Mouse (Mus musculus) myocyte (in vitro differentiated cells): ENCODE results near the gene Gm11992. TPM values are rescaled to one million over a fixed set of nuclear protein-coding genes. Genes with fewer than 3 reads are reported as not detected.

Experiments
- H3K27me3 ChIP-seq: one replicate; pipeline ENCODE4 v1.6.1; 2011; ENCODE audit not compliant: control insufficient read depth, insufficient read depth, insufficient read length
- H3K36me3 ChIP-seq: one replicate; pipeline ENCODE4 v1.6.1; 2011; ENCODE audit not compliant: control insufficient read depth, insufficient read depth
- H3K4me2 ChIP-seq: one replicate; pipeline ENCODE4 v1.6.1; 2011; ENCODE audit warnings: low read depth, control low read depth
- H3K4me3 ChIP-seq: one replicate; pipeline ENCODE4 v1.5.1; 2011; ENCODE audit warnings: mild to moderate bottlenecking, control low read depth, moderate library complexity
- H3K79me2 ChIP-seq: one replicate; pipeline ENCODE4 v1.6.1; 2011; ENCODE audit not compliant: control insufficient read depth, insufficient read depth
- H3ac ChIP-seq: one replicate; pipeline ENCODE4 v1.6.1; 2011; ENCODE audit not compliant: control insufficient read depth, insufficient read length
- CEBPB ChIP-seq: IDR thresholded peaks from 2 replicates; pipeline ENCODE4 v1.6.1; 2011; ENCODE audit warnings: mild to moderate bottlenecking, moderate library complexity; ENCODE audit not compliant: poor library complexity, insufficient read depth, severe bottlenecking
- E2F4 ChIP-seq: IDR thresholded peaks from one replicate; pipeline ENCODE4 v1.6.1; 2011; ENCODE audit warnings: mild to moderate bottlenecking, control low read depth, moderate library complexity; ENCODE audit not compliant: insufficient read depth
- MAX ChIP-seq: IDR thresholded peaks from one replicate; pipeline ENCODE4 v1.6.1; 2011; ENCODE audit warnings: low read depth, mild to moderate bottlenecking, control low read depth
- MYOD1 ChIP-seq, 3 experiments: IDR thresholded peaks; one replicate each; pipeline ENCODE4 v1.6.1; 2011; ENCODE audit warnings: control low read depth in 2 of 3, low read depth in 2 of 3, mild to moderate bottlenecking in 2 of 3, moderate library complexity in 1 of 3; ENCODE audit not compliant: insufficient read length in 2 of 3, control insufficient read depth in 1 of 3
- MYOG ChIP-seq, 3 experiments: IDR thresholded peaks; one replicate each; pipeline ENCODE4 v1.6.1; 2011; ENCODE audit warnings: control low read depth in 2 of 3, low read depth in 2 of 3, mild to moderate bottlenecking in 2 of 3; ENCODE audit not compliant: insufficient read length in 2 of 3, control insufficient read depth in 1 of 3, insufficient read depth in 1 of 3
- POLR2A ChIP-seq: IDR thresholded peaks from one replicate; pipeline ENCODE4 v1.6.1; 2011; ENCODE audit warnings: low read depth, mild to moderate bottlenecking, control low read depth, moderate library complexity; ENCODE audit not compliant: insufficient read length
- POLR2AphosphoS2 ChIP-seq: IDR thresholded peaks from one replicate; pipeline ENCODE4 v1.6.1; 2011; ENCODE audit warnings: low read depth, control low read depth; ENCODE audit not compliant: insufficient read length
- REST ChIP-seq: IDR thresholded peaks from one replicate; pipeline ENCODE4 v1.6.1; 2011; ENCODE audit warnings: mild to moderate bottlenecking, control low read depth, moderate library complexity; ENCODE audit not compliant: insufficient read depth, insufficient read length
- SRF ChIP-seq: IDR thresholded peaks from one replicate; pipeline ENCODE4 v1.6.1; 2011; ENCODE audit warnings: low read depth; ENCODE audit not compliant: control insufficient read depth, insufficient read length
- TCF12 ChIP-seq: IDR thresholded peaks from one replicate; pipeline ENCODE4 v1.6.1; 2011; ENCODE audit warnings: mild to moderate bottlenecking, control low read depth; ENCODE audit not compliant: poor library complexity, insufficient read depth, severe bottlenecking
- TCF3 ChIP-seq: IDR thresholded peaks from one replicate; pipeline ENCODE4 v1.6.1; 2011; ENCODE audit warnings: low read depth, control low read depth; ENCODE audit not compliant: insufficient read length
- USF1 ChIP-seq: IDR thresholded peaks from one replicate; pipeline ENCODE4 v1.6.1; 2011; ENCODE audit warnings: low read depth, mild to moderate bottlenecking, control low read depth, moderate library complexity
- polyA plus RNA-seq: library from polyadenylated mRNA; unstranded; fragments of >200 nt; fragmentation: generic; extraction: Trizol; gene quantifications from one replicate; pipeline ENCODE4 v1.2.1, GENCODE M21; 2012; ENCODE audit warnings: missing spikeins

The Gm11992 gene
- polyA plus RNA-seq, 1 experiment: 0.02 TPM

DNA sequence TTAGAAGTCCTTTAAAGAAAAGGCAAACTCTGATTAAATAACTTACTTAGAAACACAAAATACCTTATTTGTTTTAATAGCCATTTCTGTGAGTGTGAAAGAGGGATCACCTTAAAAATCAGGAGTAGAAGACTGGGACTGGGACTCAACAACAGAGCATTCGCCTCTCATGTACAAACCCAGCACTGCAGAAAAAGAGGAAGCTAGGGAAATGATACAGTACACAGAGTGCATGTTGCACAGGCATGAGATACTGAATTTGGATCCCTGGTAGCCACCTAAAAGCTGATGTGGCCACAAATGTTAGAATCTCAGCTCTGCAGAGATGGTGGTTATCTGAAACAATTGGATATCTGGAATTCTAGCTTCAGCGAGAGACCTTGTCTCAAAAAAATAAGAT, 16.9 kb upstream of the Gm11992 start:
- no peak overlapping the region for H3ac ChIP-seq
- H3K36me3 ChIP-seq: no peaks in the 10 kb centered on the region
- no peaks in the 10 kb centered on the region for H3K79me2 ChIP-seq
- no peak for TF ChIP-seq MAX
- no peak overlapping the region for H3K4me2 ChIP-seq
- no peak overlapping the region for H3K4me3 ChIP-seq
- peaks cover 7% of the 10 kb centered on the region for H3K27me3 ChIP-seq

DNA sequence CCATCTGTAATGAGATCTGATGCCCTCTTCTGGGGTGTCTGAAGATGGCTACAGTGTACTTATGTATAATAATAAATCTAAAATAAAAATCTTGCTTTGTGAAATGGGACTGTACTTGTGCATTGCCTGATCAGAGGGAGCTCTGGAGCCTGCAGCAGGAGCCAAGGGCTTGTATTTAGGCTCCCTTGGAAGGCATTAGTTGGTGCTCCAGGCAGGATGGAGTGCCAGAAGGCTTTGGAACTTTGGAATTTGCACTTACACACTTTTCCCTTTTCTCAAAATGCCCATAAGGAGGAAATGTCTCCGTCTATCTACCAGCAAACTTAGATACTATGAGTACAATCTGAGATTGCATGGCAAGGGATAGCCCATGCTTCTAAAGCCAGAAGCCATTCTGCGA, 1.8 kb upstream of the Gm11992 start:
- no peak overlapping the region for H3K4me2 ChIP-seq
- TF ChIP-seq USF1 (no peak), TCF3 (no peak), REST (no peak), E2F4 (no peak)
- H3K36me3 ChIP-seq: no peaks in the 10 kb centered on the region
- peaks cover 17% of the 10 kb centered on the region for H3K27me3 ChIP-seq
- no peak overlapping the region for H3ac ChIP-seq
- H3K79me2 ChIP-seq: no peaks in the 10 kb centered on the region
- H3K4me3 ChIP-seq: no peak overlapping the region

DNA sequence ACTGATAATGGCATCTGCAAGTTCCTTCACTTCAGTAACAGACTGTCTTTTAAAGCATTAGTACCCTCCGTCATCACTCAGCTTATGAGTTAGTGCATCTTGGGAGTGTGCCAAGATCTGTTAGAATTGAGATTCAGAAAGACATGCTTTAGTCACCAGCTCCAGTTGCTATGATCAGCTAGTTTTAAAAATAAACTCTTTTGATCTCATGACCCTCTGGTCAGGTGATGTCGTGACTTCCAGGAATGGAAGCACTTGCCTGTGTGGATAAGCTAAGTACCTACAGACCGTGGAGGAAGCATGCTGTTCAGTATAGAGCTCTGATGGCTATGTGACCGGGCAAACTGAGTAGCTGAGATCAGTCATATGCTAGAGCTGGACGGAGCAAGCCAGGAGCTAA, 1.4 kb upstream of the Gm11992 start:
- TF ChIP-seq POLR2AphosphoS2 (no peak), CEBPB (no peak), POLR2A (no peak), E2F4 (no peak), USF1 (no peak), MYOD1 (IDR thresholded peaks at IDR 0.05; ENCODE audit: control insufficient read depth in 1 of 3, insufficient read length in 2 of 3, low read depth in 2 of 3) (no peak), SRF (no peak), MYOG (IDR thresholded peaks at IDR 0.05; ENCODE audit: control insufficient read depth in 1 of 3, insufficient read depth in 1 of 3, insufficient read length in 2 of 3, low read depth in 2 of 3) (no peak), TCF3 (no peak), MAX (no peak), TCF12 (no peak), REST (no peak)
- H3K4me3 ChIP-seq: no peak overlapping the region
- H3K4me2 ChIP-seq: no peak overlapping the region
- H3K27me3 ChIP-seq: peaks cover 20% of the 10 kb centered on the region
- no peaks in the 10 kb centered on the region for H3K36me3 ChIP-seq
- H3ac ChIP-seq: no peak overlapping the region
- H3K79me2 ChIP-seq: no peaks in the 10 kb centered on the region

DNA sequence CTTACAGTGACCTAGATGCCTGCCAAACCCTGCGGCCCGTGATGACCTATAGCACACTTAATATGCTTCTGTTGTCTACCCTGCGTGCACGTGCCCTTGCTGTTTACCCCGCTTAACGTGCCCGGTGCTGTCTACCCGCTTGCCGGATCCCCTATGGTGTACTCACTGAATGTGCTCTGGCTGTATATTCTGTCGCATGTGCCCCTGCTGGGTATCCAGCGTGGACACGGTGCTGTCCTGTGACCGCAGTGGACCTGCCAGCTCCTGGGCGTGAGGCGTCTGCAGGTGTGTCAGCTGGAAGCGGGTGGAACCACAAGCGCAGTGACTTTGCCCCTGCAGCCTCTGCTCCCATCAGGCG, 288 bp downstream of the Gm11992 start, which contains the start of gene Sun3:
Gene Sun3 (minus strand): TSS at position 289 of the 358 bp plus-strand sequence.
- no peak for TF ChIP-seq E2F4
- TF ChIP-seq CEBPB: no peak
- TF ChIP-seq MAX: no peak
- no peak for TF ChIP-seq SRF
- no peak for TF ChIP-seq POLR2AphosphoS2
- TF ChIP-seq USF1: no peak
- TF ChIP-seq MYOG (IDR thresholded peaks at IDR 0.05; ENCODE audit: control insufficient read depth in 1 of 3, insufficient read depth in 1 of 3, insufficient read length in 2 of 3, low read depth in 2 of 3): no peak
- no peak for TF ChIP-seq REST
- TF ChIP-seq MYOD1 (IDR thresholded peaks at IDR 0.05; ENCODE audit: control insufficient read depth in 1 of 3, insufficient read length in 2 of 3, low read depth in 2 of 3): no peak
- no peak for TF ChIP-seq TCF12
- TF ChIP-seq POLR2A: no peak
- TF ChIP-seq TCF3: no peak
- H3ac ChIP-seq: no peak within 1 kb of the TSS
- H3K27me3 ChIP-seq: peaks cover 24% of the 10 kb centered on the region
- no peaks in the 10 kb centered on the region for H3K79me2 ChIP-seq
- H3K4me3 ChIP-seq: peak within 1 kb of the TSS; percentile 9
- peak within 1 kb of the TSS; percentile 82 for H3K4me2 ChIP-seq
- H3K36me3 ChIP-seq: no peaks in the 10 kb centered on the region

DNA sequence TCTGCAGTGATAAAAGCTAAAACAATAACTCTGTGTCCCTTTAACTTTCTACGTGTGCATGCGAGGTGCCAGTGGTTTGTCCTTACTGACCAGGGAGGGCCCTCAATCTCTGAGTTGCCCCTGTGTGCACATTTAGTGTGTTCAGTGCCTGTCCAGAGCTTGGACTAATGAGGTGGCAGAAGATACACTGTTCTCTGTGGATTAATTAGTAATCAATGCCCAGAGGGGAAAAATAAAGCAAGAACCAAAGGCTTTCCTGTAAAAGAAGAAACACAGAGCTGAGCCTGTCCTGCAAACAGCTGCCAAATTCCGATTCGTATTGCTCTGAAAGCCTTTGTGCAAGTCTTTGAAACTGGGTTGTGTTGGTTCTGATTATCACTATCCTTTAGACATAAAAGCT, 1.8 kb downstream of the Gm11992 start:
- Histone ChIP-seq H3K27me3 (peaks cover 24% of the 10 kb centered on the region), H3K4me2 (no peak overlapping the region), H3K4me3 (no peak overlapping the region), H3K79me2 (no peaks in the 10 kb centered on the region), H3K36me3 (no peaks in the 10 kb centered on the region), H3ac (no peak overlapping the region)
- no peak for TF ChIP-seq E2F4
- no peak for TF ChIP-seq TCF3
- TF ChIP-seq POLR2AphosphoS2: no peak
- TF ChIP-seq MYOG (IDR thresholded peaks at IDR 0.05; ENCODE audit: control insufficient read depth in 1 of 3, insufficient read depth in 1 of 3, insufficient read length in 2 of 3, low read depth in 2 of 3): no peak
- no peak for TF ChIP-seq SRF
- TF ChIP-seq TCF12: no peak
- TF ChIP-seq POLR2A: no peak
- TF ChIP-seq USF1: no peak
- TF ChIP-seq REST: no peak
- no peak for TF ChIP-seq MYOD1 (IDR thresholded peaks at IDR 0.05; ENCODE audit: control insufficient read depth in 1 of 3, insufficient read length in 2 of 3, low read depth in 2 of 3)
- TF ChIP-seq CEBPB: no peak
- no peak for TF ChIP-seq MAX
